Mouse (Mus musculus) G1E-ER4 (cell line): ENCODE measurements at regions not wholly inside any gene's neighbourhood (a gene's known extent, or its start where the extent isn't known, plus 50 kb on each side); places are given as distances from the start of the nearest gene placed in this dataset.

Experiments used
- GATA1 ChIP-seq: IDR thresholded peaks from one replicate; pipeline ENCODE4 v1.8.0; 2012; ENCODE audit warnings: low read length, inconsistent platforms

DNA sequence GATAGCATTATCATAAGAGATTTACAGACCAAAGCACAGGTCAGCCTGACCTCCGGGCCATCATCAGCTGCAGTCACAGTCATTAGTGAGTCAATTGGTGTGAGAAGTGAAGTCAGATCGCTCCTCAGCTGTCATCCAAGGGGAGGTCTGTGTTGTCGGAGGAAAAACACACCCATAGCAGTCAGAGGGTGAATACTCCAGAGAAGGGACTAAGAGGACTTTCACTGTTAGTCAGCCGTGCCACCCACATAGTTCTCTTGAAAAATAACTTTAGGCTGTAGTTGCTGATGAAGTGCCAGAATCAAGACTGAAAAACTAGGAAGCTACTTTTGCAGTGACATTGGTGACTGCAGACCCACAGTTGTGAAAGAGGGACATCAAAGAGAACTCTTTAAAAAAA, 213.5 kb upstream of the Tet2 start:
- TF ChIP-seq GATA1 = no peak

DNA sequence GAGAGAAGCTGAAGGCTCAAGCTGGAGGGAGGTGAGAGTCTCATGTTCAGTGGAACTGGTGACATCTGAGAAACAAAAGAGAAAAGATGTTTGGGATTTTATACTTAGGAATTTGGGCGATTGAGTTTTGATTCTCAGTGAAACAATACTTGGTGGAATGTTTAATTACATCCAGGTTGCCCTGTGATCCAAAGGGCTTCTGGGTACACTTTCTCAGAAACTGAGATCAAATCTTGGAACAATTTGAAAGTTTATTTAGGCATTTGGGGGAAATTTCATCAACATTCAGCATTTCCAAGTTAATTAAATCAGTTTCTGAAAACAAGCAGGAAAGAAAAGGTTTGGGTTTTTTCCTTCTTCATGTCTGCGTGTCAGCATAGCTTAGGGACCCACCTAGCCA, 214.7 kb upstream of the Tet2 start:
- no peak for TF ChIP-seq GATA1

DNA sequence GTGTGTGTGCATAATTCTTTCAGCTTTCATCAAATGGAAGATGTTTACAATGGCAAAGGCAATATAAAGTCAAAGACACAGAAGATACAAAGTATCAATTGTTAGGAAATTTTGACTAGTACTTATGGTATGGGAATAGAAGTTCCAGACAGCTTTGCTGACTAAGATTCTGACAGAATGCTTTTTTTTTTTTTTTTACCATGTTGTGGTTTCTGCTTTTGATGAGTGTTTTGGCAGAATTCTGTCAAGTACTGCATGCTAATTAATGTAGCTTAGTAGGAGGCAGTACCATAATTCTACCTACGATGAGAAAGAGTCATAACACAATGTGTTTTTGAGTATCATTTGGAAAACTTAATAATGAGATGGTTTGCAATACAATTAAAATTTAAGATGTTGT, 215.3 kb upstream of the Tet2 start:
- TF ChIP-seq GATA1 = no peak

DNA sequence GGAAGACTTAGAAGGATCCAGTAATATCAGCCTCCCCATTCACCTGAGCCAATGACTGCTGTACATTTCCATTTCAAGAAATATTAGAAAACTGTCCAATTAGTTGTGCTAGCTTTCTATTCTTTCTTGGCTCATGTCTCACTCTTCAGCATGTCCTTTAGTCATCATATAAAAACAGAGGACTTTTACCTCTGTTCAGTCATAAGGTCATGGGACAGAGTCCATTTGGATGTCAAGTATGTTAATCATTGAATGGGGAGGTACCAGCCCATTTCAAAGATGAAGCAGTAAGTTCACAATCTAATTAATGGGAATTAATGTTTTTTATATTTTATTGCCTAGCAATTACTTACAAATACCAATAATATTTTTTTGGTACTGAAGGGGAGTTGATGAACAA, 218.8 kb upstream of the Tet2 start:
- TF ChIP-seq GATA1 = no peak

DNA sequence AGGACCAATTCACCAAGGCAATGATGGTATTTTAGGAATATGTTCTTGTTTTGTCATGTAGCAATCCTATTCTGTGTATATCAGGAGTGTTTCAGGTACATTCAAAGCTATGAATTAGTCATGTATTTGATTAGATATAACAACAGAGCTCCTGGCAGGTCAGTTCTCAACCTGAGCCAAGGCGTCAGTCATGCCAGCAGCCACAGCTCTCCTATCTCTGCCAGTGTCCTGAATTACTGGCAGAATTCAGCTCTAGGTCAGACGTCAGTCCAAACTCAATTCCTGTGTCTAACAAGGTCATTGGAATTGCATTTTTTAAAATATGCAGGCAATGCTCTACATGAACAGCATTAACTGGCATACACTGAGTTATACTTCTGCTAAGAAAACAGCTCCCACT, 228.6 kb upstream of the Tet2 start:
- no peak for TF ChIP-seq GATA1

DNA sequence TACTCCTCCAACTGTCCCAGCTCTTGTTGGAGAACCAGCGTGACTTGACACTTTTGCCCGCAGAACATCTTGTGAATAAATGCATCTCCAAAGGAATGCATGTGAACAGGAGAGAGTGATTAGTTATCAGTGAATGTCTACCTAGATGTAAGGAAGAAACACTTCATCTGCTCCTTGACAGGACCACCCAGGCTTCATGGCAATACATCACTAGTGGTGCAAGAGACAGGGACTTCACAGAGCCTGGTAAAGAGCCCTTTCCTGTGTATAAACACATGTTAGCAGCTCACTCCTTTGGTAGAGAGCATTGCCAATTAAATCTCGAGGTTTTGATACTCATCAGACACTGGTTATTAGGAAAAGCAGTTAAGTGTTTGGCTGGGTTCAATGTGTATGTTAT, 229.3 kb upstream of the Tet2 start:
- TF ChIP-seq GATA1 = no peak

DNA sequence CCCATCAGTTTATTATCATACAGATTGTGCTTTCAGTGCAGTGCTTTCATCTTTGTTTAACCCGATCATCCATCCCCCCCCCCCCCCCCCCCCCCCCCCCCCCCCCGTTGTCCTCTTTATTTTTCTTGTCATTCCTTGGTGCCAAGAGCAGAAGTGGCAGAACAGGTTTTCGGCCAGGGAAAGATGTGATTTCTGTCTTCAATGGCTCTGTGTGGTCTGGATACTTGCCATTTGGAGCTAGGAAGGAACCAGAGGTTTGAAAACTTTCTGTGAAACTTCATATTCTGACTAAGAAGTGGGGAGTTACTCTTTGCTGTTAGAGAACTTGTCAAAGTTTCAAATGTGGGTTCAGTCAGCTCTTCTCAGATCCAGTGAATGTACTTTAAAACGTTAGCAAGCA, 231.1 kb upstream of the Tet2 start:
- no peak for TF ChIP-seq GATA1

DNA sequence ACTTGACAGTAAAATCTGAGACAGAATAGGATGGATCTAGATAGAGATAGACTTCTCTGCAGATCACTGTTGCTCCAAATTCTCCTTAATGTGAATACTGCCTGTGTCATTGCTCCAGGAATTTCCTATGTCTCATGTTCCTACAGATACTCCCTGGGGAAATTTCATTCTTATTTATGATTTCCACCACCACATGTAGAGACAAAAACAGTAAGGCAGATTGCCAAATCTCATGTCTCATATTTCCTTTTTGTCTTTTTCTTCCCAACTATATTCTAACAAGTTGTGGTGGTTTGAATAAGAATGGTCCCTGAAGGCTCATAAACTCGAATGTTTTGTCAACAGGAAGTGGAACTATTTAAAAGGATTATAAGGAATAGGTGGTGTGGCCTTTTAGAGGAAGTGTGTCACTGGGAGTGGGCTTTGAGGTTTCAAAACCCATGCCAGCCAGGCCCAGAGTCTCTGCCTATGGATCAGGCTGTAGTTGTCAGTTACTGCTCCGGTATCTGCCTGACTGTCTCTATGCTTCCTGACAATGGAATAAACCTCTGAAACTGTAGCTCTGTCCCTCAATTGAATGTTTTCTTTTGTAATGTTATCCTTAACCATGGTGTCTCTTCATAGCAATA, 234.3 kb upstream of the Tet2 start:
- TF ChIP-seq GATA1 = no peak

DNA sequence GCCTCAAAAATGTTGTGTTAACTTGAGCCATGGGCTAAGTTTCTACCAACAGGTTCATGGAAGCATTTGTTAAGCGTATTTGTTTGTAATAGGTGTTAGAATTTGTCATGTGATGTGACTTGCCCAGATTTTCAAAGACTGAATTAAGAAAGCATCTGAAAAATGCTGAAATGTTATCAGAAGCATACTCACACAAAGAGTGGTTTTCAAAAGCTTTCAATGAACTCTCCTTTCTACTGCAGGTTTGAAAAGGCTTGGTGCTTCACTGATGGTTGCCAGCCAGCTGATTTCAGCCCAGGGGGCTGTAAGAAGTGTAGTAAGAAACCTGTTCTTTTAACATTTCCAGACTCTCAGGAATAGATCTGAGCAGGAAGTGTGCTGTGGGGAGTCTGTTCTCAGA, 238.1 kb upstream of the Tet2 start:
- TF ChIP-seq GATA1 = no peak

DNA sequence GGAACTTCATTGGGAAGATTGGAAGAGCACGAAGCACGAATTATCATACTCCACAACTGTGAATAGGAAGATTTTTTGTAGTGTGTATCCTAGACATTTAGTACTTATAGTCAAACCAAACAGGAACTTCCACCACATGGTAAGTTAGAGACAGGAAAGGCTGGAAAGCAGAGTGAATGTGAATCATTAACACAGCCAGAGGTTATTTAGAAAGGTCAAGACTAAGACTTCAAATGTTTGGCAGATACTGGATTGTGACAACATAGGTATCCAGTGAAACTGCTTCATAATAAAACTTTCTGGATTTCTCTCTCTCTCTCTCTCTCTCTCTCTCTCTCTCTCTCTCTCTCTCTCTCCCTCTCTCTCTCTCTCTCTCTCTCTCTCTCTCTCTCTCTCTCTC, 246.4 kb upstream of the Tet2 start:
- TF ChIP-seq GATA1 = no peak

DNA sequence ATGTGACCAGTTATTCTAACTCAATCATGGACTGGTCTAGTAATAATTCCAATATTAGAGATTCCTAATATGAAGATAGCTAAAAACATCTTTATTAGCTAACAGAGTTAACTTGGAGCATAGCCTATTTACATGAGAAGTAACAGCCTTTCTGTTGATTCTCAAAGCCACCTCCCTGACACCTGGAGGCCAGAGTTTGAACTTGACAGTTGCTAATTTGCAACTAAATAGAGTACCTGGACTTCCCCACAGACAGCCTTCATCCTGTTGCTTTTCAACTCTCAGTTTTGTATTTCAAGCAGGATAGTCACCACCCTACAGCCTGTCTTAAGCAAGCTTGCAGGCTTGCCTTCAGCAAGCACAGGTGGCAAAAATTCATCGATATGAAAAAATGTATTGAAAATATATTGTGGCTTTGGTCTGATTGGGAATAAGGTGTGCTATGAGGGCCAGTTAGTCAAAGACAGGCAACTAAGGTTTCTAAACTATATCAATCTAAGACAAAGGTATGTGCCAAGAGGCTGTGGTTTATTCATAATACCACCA, 264.1 kb upstream of the Tet2 start:
- TF ChIP-seq GATA1 = no peak

DNA sequence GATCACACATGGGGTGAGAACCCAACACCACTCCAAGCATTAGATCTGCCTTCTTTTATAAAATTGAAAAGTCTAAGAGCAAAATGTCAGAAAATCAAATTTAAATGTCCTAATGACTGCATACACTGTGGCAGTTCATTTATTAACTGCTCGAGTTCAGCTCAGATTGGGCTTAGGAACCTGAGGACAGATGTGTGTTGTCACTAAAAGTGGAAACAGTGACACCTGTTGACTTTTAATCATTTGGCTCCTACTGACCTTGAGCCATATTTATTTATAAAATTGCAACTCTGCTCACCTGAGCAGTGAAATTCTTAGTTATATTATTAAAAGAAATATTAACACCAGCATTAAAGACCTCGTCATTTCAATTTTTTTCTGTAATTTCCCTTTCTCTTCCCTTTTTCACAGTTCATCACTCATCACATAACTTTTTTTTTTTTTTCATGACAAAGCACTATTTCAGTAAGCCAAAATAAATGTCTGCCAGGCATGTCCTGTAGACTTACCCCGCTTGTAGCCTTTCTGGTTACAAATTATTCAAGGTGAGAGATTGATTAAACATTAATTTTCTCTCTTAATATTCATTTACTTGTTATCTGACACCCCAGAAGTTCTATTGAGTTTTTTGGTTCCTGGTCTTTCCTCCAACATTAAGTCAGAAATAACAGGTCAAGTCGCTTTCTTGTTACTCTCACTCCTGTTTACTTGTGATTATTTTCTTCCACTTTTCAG, 274.2 kb upstream of the Tet2 start:
- no peak for TF ChIP-seq GATA1

DNA sequence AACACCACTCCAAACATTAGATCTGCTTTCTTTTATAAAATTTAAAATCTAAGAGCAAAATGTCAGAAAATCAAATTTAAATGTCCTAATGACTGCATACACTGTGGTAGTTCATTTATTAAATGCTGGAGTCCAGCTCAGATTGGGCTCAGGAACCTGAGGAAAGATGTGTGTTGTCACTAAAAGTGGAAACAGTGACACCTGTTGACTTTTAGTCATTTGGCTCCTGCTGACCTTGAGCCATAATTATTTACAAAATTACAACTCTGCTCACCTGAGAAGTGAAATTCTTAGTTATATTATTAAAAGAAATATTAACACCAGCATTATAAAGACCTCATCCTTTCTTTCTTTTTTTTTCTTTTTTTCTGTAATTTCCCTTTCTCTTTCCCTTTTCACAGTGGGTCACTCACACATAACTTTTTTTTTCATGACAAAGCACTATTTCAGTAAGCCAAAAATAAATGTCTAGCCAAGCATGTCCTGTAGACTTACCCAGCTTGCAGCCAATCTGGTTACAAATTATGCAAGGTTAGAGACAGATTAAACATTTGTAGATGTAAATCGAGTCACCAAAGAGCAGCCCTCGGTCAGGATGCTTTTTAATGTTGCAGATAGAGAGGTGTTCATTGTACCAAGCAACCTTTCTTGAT, 288.9 kb upstream of the Tet2 start:
- no peak for TF ChIP-seq GATA1

DNA sequence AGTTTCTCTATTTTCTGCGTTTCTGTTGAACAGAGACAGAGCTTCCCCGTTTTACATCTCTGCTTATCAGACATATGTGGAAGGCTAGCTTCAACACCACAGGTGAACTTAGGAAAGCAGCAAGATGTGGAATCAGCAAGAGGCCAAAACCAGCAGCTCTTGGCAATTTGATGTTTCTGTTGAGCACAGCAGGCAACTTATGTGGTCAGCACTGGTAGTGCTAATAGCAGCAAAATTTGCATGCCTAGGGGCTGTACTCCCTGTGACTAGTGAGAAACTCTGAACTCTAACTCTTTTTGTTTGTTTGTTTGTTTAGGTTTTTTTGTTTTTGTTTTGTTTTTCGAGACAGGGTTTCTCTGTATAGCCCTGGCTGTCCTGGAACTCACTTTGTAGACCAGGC, 289.5 kb upstream of the Tet2 start:
- no peak for TF ChIP-seq GATA1

DNA sequence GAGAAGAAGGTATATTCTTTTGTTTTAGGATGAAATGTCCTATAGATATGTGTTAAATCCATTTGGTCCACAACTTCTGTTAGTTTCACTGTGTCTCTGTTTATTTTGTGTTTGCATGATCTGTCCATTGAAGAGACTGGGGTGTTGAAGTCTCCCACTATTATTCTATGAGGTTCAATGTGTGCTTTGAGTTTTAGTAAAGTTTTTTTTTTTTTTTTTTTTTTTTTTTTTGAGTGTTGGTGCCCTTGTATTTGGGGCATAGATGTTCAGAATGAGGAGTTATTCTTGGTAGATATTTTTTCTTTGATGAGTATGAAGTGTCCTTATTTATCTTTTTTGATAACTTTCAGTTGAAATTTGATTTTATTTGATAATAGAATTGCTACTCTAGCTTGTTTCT, 301.4 kb upstream of the Tet2 start:
- TF ChIP-seq GATA1 = no peak

DNA sequence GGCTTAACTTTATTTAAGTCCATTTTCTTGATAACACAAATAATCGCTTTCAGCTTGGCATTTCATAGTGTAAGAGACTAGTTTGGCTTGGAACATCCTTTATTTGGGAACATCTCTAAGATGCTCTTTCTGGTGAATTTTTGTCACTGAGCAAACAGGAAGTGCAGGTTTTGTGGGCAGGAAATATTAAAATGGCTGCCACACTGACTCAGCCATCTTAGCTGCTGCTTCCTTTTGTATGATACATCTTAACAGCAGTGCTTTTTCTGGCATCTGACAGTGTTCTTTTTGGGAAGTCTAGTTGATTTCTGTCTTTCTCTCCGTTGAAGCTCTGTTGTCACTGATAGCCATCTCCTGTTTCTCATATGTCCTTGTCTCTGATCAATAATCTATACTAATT, 329.4 kb upstream of the Tet2 start:
- TF ChIP-seq GATA1 = no peak
